Mouse (Mus musculus) kidney, adult 2 months (tissue): ENCODE measurements around the gene Wdsub1. TPM values are rescaled to one million over a fixed set of nuclear protein-coding genes. Genes with fewer than 3 reads are reported as not detected.

Source experiments
- DNase-seq: peaks from one replicate; pipeline ENCODE4 v3.0.0; 2021
- H3K27ac ChIP-seq: fragments of 200-500 bp; 2 replicates; pipeline ENCODE4 v1.5.1; 2012; ENCODE audit warnings: low read depth, low read length, control low read depth, inconsistent platforms; ENCODE audit not compliant: insufficient read depth
- H3K27me3 ChIP-seq: fragments of 200-500 bp; replicated peaks from 2 replicates; pipeline ENCODE4 v1.6.1; 2012; ENCODE audit warnings: mild to moderate bottlenecking, moderate library complexity, low read length, inconsistent platforms; ENCODE audit not compliant: control insufficient read depth, insufficient read depth
- H3K36me3 ChIP-seq: fragments of 200-500 bp; 2 replicates; pipeline ENCODE4 v1.6.1; 2012; ENCODE audit warnings: mild to moderate bottlenecking, moderate library complexity, low read length, inconsistent platforms; ENCODE audit not compliant: control insufficient read depth, insufficient read depth
- H3K4me1 ChIP-seq: fragments of 200-500 bp; 2 replicates; pipeline ENCODE4 v1.6.1; 2011; ENCODE audit warnings: low read length; ENCODE audit not compliant: control insufficient read depth, insufficient read depth
- H3K4me3 ChIP-seq: fragments of 200-500 bp; 2 replicates; pipeline ENCODE4 v1.5.1; 2011; ENCODE audit warnings: mild to moderate bottlenecking, low read depth, low read length, control low read depth; ENCODE audit not compliant: insufficient read depth
- CTCF ChIP-seq: fragments of 200-500 bp; conservative IDR thresholded peaks from 2 replicates; pipeline ENCODE4 v1.5.1; 2011; ENCODE audit warnings: low read depth, mild to moderate bottlenecking, control low read depth, low read length, moderate library complexity, mixed read lengths; ENCODE audit not compliant: insufficient read depth, insufficient read length
- POLR2A ChIP-seq: fragments of 200-500 bp; IDR thresholded peaks from one replicate; pipeline ENCODE4 v1.6.1; 2011; ENCODE audit warnings: low read depth, low read length, control low read depth
- WGBS: fragments of 180-500 bp; shearing (Covaris S2); methylation state at CpG from one replicate; pipeline ENCODE4 v1.1.7; 2018; 5-methylcytosine and 5-hydroxymethylcytosine counted together
- polyA plus RNA-seq: library from polyadenylated mRNA; depleted of rRNA; stranded (reverse); fragments of >200 nt; gene quantifications from 2 replicates; pipeline ENCODE4 v1.2.3, GENCODE M21; 2012; rRNA removed

Wdsub1 gene
- 65.6 and 74.6 TPM in 2 replicates for polyA plus RNA-seq

GRCm38 (mm10) chr2:59881831-59882741 lies at the start of gene Wdsub1:
Gene Wdsub1, minus strand, starts transcription at chr2:59882591.
- Histone ChIP-seq H3K4me1 (peaks cover 6% of the 10 kb centered on the region; the same call in 1 of the 2 replicates), H3K27me3 (no peaks in the 10 kb centered on the region), H3K36me3 (no peaks in the 10 kb centered on the region), H3K27ac (peak within 1 kb of the TSS; percentile 90), H3K4me3 (peak within 1 kb of the TSS; percentile 100)
- peak; percentile 97 for DNase-seq
- 2% methylated on average over 57 of the region's 57 CpGs for WGBS
- TF ChIP-seq CTCF (no peak), POLR2A (no peak)

- no peak overlapping the region for H3K4me3 ChIP-seq
- H3K4me1 ChIP-seq: no peaks in the 10 kb centered on the region
- TF ChIP-seq POLR2A: no peak
- TF ChIP-seq CTCF: no peak
- H3K36me3 ChIP-seq: peaks cover 19% of the 10 kb centered on the region
- H3K27ac ChIP-seq: no peak overlapping the region
- DNase-seq: no peak
- WGBS: 92% methylated on average over 11 of the region's 11 CpGs
- no peaks in the 10 kb centered on the region for H3K27me3 ChIP-seq
Measured at GRCm38 (mm10) chr2:59913610-59914009, 31.2 kb upstream of the Wdsub1 start.

GRCm38 (mm10) chr2:59908048-59908447 lies 25.7 kb upstream of the Wdsub1 start:
- H3K27ac ChIP-seq: no peak overlapping the region
- H3K4me3 ChIP-seq: no peak overlapping the region
- no peaks in the 10 kb centered on the region for H3K4me1 ChIP-seq
- TF ChIP-seq CTCF: no peak
- no peak for TF ChIP-seq POLR2A
- H3K36me3 ChIP-seq: peaks cover 14% of the 10 kb centered on the region
- WGBS: 91% methylated on average over 9 of the region's 9 CpGs
- H3K27me3 ChIP-seq: no peaks in the 10 kb centered on the region
- DNase-seq: no peak

GRCm38 (mm10) chr2:59904007-59904406 lies 21.6 kb upstream of the Wdsub1 start:
- Histone ChIP-seq H3K36me3 (peaks cover 13% of the 10 kb centered on the region), H3K27ac (no peak overlapping the region), H3K4me3 (no peak overlapping the region), H3K27me3 (no peaks in the 10 kb centered on the region), H3K4me1 (no peaks in the 10 kb centered on the region)
- no peak for TF ChIP-seq POLR2A
- TF ChIP-seq CTCF: no peak
- 93% methylated on average over 7 of the region's 7 CpGs for WGBS
- no peak for DNase-seq

GRCm38 (mm10) chr2:59898666-59899065 lies 16.3 kb upstream of the Wdsub1 start:
- peaks cover 11% of the 10 kb centered on the region for H3K36me3 ChIP-seq
- 95% methylated on average over 4 of the region's 4 CpGs for WGBS
- H3K27me3 ChIP-seq: no peaks in the 10 kb centered on the region
- no peaks in the 10 kb centered on the region for H3K4me1 ChIP-seq
- no peak for TF ChIP-seq CTCF
- no peak for TF ChIP-seq POLR2A
- H3K4me3 ChIP-seq: no peak overlapping the region
- no peak for DNase-seq
- no peak overlapping the region for H3K27ac ChIP-seq

GRCm38 (mm10) chr2:59898105-59898504 lies 15.7 kb upstream of the Wdsub1 start:
- no peak for TF ChIP-seq POLR2A
- no peak for TF ChIP-seq CTCF
- no peak for DNase-seq
- Histone ChIP-seq H3K4me1 (no peaks in the 10 kb centered on the region), H3K27me3 (no peaks in the 10 kb centered on the region), H3K27ac (no peak overlapping the region), H3K36me3 (peaks cover 11% of the 10 kb centered on the region), H3K4me3 (no peak overlapping the region)
- WGBS: 85% methylated on average over 6 of the region's 7 CpGs

GRCm38 (mm10) chr2:59896837-59897236 lies 14.4 kb upstream of the Wdsub1 start:
- no peak overlapping the region for H3K27ac ChIP-seq
- H3K36me3 ChIP-seq: peaks cover 11% of the 10 kb centered on the region
- WGBS: 76% methylated on average over 8 of the region's 8 CpGs

More at GRCm38 (mm10) chr2:59896837-59897236, 14.4 kb upstream of the Wdsub1 start:
- DNase-seq: no peak
- TF ChIP-seq POLR2A: no peak
- Histone ChIP-seq H3K4me1 (no peaks in the 10 kb centered on the region), H3K4me3 (no peak overlapping the region), H3K27me3 (no peaks in the 10 kb centered on the region)
